Mouse (Mus musculus) Patski (cell line): Measurements from ENCODE around the gene Slc24a4. TPM values are rescaled to one million over a fixed set of nuclear protein-coding genes. Genes with fewer than 3 reads are reported as not detected.

Experiments
- ATAC-seq: fragments of 100-300 bp; one replicate; pipeline ENCODE4 v1.8.0; 2021
- CTCF ChIA-PET: fragments of 350-600 bp; sonication (Branson Sonifier 250); formaldehyde crosslinking; loops from one replicate; lab custom pipeline; 2022; ENCODE audit warnings: inconsistent platforms; lab: Charles Lee
- POLR2A ChIA-PET: fragments of 350-600 bp; sonication (Branson Sonifier 250); formaldehyde crosslinking; loops from one replicate; lab custom pipeline; 2022; ENCODE audit warnings: antibody characterized with exemption, inconsistent platforms; lab: Charles Lee
- DNase-seq: peaks from one replicate; pipeline ENCODE4 v3.0.0-alpha.2; 2011; ENCODE audit warnings: low read depth, low spot score
- H3K27me3 ChIP-seq: fragments of 371-371 bp; one replicate; pipeline ENCODE4 v1.5.1; 2021
- CTCF ChIP-seq: fragments of 100-300 bp; IDR thresholded peaks from one replicate; pipeline ENCODE4 v1.5.1; 2021
- in situ Hi-C: fragments of 300-500 bp; cut with MboI; formaldehyde crosslinking; loops from 3 replicates; pipeline ENCODE4 v1.11.1; 2018; ENCODE audit warnings: low pct_unique_long_range_greater_than_20kb, mixed read lengths
- polyA plus RNA-seq: library from polyadenylated mRNA; unstranded; gene quantifications from one replicate; pipeline ENCODE4 v1.2.3, GENCODE M21; 2021

Slc24a4 gene
- not detected for polyA plus RNA-seq

GRCm38 (mm10) chr12:102128081-102128790, at the start of gene Slc24a4:
TSS of gene Slc24a4 (plus strand) at chr12:102128733.
- in situ Hi-C loops: no loop called here
- ChIA-PET POLR2A (no interaction called here), CTCF (no interaction called here)
- DNase-seq (no peak), ATAC-seq (no peak)
- no peak for TF ChIP-seq CTCF
- peaks cover 59% of the 10 kb centered on the region for H3K27me3 ChIP-seq

- no peak for ATAC-seq
- in situ Hi-C loops: no loop called here
- ChIA-PET CTCF (no interaction called here), POLR2A (no interaction called here)
- DNase-seq: no peak
- peaks cover 23% of the 10 kb centered on the region for H3K27me3 ChIP-seq
- TF ChIP-seq CTCF: no peak
These were observed 45.7 kb upstream of the Slc24a4 start for GRCm38 (mm10) chr12:102082648-102083425.

- in situ Hi-C loops: no loop called here
- ATAC-seq: no peak
- H3K27me3 ChIP-seq: peaks cover 20% of the 10 kb centered on the region
- TF ChIP-seq CTCF: no peak
- DNase-seq: no peak
- ChIA-PET CTCF (no interaction called here), POLR2A (no interaction called here)
These were observed 38.0 kb upstream of the Slc24a4 start for GRCm38 (mm10) chr12:102090535-102090934.

- DNase-seq (no peak), ATAC-seq (no peak)
- CTCF ChIA-PET: no interaction called here
- H3K27me3 ChIP-seq: peaks cover 23% of the 10 kb centered on the region
- TF ChIP-seq CTCF: no peak
- in situ Hi-C loops: no loop called here
- POLR2A ChIA-PET: no interaction called here
These were observed 36.0 kb upstream of the Slc24a4 start for GRCm38 (mm10) chr12:102092342-102093094.

GRCm38 (mm10) chr12:102105990-102106389, 22.5 kb upstream of the Slc24a4 start:
- in situ Hi-C loops: no loop called here
- TF ChIP-seq CTCF: no peak
- ChIA-PET POLR2A (no interaction called here), CTCF (no interaction called here)
- ATAC-seq: no peak
- peaks cover 32% of the 10 kb centered on the region for H3K27me3 ChIP-seq
- DNase-seq: no peak

- no peak for TF ChIP-seq CTCF
- H3K27me3 ChIP-seq: peaks cover 23% of the 10 kb centered on the region
- CTCF ChIA-PET: no interaction called here
- DNase-seq (no peak), ATAC-seq (no peak)
- in situ Hi-C loops: no loop called here
- POLR2A ChIA-PET: no interaction called here
These were observed 19.7 kb upstream of the Slc24a4 start for GRCm38 (mm10) chr12:102108851-102109250.

- in situ Hi-C loops: no loop called here
These were observed 16.0 kb upstream of the Slc24a4 start for GRCm38 (mm10) chr12:102112491-102112890.

GRCm38 (mm10) chr12:102112901-102113300, 15.6 kb upstream of the Slc24a4 start:
- in situ Hi-C loops: no loop called here
- no peak for TF ChIP-seq CTCF
- ATAC-seq (no peak), DNase-seq (no peak)
- peaks cover 19% of the 10 kb centered on the region for H3K27me3 ChIP-seq
- CTCF ChIA-PET: no interaction called here
- POLR2A ChIA-PET: no interaction called here

More at GRCm38 (mm10) chr12:102112491-102112890, 16.0 kb upstream of the Slc24a4 start:
- TF ChIP-seq CTCF: no peak
- ChIA-PET POLR2A (no interaction called here), CTCF (no interaction called here)
- peaks cover 17% of the 10 kb centered on the region for H3K27me3 ChIP-seq
- ATAC-seq (no peak), DNase-seq (no peak)

GRCm38 (mm10) chr12:102113391-102113790, 15.1 kb upstream of the Slc24a4 start:
- POLR2A ChIA-PET: no interaction called here

GRCm38 (mm10) chr12:102116580-102116979, 12.0 kb upstream of the Slc24a4 start:
- no peak for ATAC-seq
- H3K27me3 ChIP-seq: peaks cover 26% of the 10 kb centered on the region
- CTCF ChIA-PET: no interaction called here
- no peak for DNase-seq
- POLR2A ChIA-PET: no interaction called here
- in situ Hi-C loops: no loop called here
- no peak for TF ChIP-seq CTCF

More at GRCm38 (mm10) chr12:102113391-102113790, 15.1 kb upstream of the Slc24a4 start:
- CTCF ChIA-PET: no interaction called here
- H3K27me3 ChIP-seq: peaks cover 19% of the 10 kb centered on the region
- in situ Hi-C loops: no loop called here
- ATAC-seq (no peak), DNase-seq (no peak)
- no peak for TF ChIP-seq CTCF
